Mouse (Mus musculus) liver, adult 2 months (tissue): Measurements from ENCODE around the gene S100pbp.

Source experiments
- CTCF ChIP-seq: fragments of 200-500 bp; IDR thresholded peaks from 2 replicates; pipeline ENCODE4 v1.5.1; 2011; ENCODE audit warnings: low read depth, low read length, control low read depth
- POLR2A ChIP-seq: fragments of 200-500 bp; IDR thresholded peaks from 2 replicates; pipeline ENCODE4 v1.6.1; 2011; ENCODE audit warnings: low read length, control low read depth; ENCODE audit not compliant: insufficient read depth; ENCODE audit errors: extremely low read depth

GRCm38 (mm10) chr4:129116703-129117102 lies 72.8 kb downstream of the S100pbp start:
- no peak for TF ChIP-seq CTCF
- no peak for TF ChIP-seq POLR2A
